Mouse (Mus musculus): ENCODE measurements at regions not wholly inside any gene's neighbourhood (a gene's known extent, or its start where the extent isn't known, plus 50 kb on each side); places are given as distances from the start of the nearest gene placed in this dataset.

- ATAC-seq (ENCODE audit: insufficient read depth, low FRiP score, low read depth) = no peak
- Histone ChIP-seq H3K9me3 (no peaks in the 10 kb centered on the region), H3K27me3 (replicated peaks) (no peaks in the 10 kb centered on the region), H3K4me2 (no peak overlapping the region), H3K9ac (no peak overlapping the region), H3K4me3 (replicated peaks) (no peak overlapping the region), H3K36me3 (no peaks in the 10 kb centered on the region), H3K4me1 (peaks cover 14% of the 10 kb centered on the region), H3K27ac (no peak overlapping the region)
- 74% methylated on average over 6 of the region's 6 CpGs for WGBS
Observed at GRCm38 (mm10) chr6:84267526-84267925, 259.1 kb downstream of the Dysf start.

GRCm38 (mm10) chr6:84266736-84267135 is 258.3 kb downstream of the Dysf start:
- H3K36me3 ChIP-seq = no peaks in the 10 kb centered on the region
- whole genome bisulfite sequencing = 38% methylated on average over 13 of the region's 13 CpGs
- no peaks in the 10 kb centered on the region for H3K9me3 ChIP-seq
- H3K27ac ChIP-seq = no peak overlapping the region
- no peak overlapping the region for H3K4me3 ChIP-seq (replicated peaks)
- H3K9ac ChIP-seq = no peak overlapping the region
- H3K4me1 ChIP-seq = peaks cover 14% of the 10 kb centered on the region
- no peaks in the 10 kb centered on the region for H3K27me3 ChIP-seq (replicated peaks)
- H3K4me2 ChIP-seq = no peak overlapping the region
- peak; percentile 51; the same call in 1 of the 2 replicates for ATAC-seq (ENCODE audit: insufficient read depth, low FRiP score, low read depth)

GRCm38 (mm10) chr6:84264681-84265080 is 256.3 kb downstream of the Dysf start:
- no peaks in the 10 kb centered on the region for H3K9me3 ChIP-seq
- no peak overlapping the region for H3K4me2 ChIP-seq
- H3K9ac ChIP-seq = no peak overlapping the region
- peaks cover 5% of the 10 kb centered on the region; the same call in 1 of the 2 replicates for H3K4me1 ChIP-seq
- ATAC-seq (ENCODE audit: insufficient read depth, low FRiP score, low read depth) = no peak
- WGBS = 76% methylated on average over 4 of the region's 4 CpGs
- H3K27ac ChIP-seq = no peak overlapping the region
- H3K4me3 ChIP-seq (replicated peaks) = no peak overlapping the region
- H3K27me3 ChIP-seq (replicated peaks) = no peaks in the 10 kb centered on the region
- no peaks in the 10 kb centered on the region for H3K36me3 ChIP-seq

- no peak for ATAC-seq (ENCODE audit: insufficient read depth, low FRiP score, low read depth)
- 48% methylated on average over 2 of the region's 2 CpGs for WGBS
- Histone ChIP-seq H3K9ac (no peak overlapping the region), H3K4me3 (replicated peaks) (no peak overlapping the region), H3K9me3 (no peaks in the 10 kb centered on the region), H3K4me1 (peaks cover 5% of the 10 kb centered on the region; the same call in 1 of the 2 replicates), H3K36me3 (no peaks in the 10 kb centered on the region), H3K4me2 (no peak overlapping the region), H3K27ac (no peak overlapping the region), H3K27me3 (replicated peaks) (no peaks in the 10 kb centered on the region)
Observed at GRCm38 (mm10) chr6:84263686-84264085, 255.3 kb downstream of the Dysf start.

GRCm38 (mm10) chr6:84262766-84263165 is 254.4 kb downstream of the Dysf start:
- WGBS = 34% methylated on average over 6 of the region's 6 CpGs
- Histone ChIP-seq H3K27ac (no peak overlapping the region), H3K27me3 (replicated peaks) (no peaks in the 10 kb centered on the region), H3K4me2 (no peak overlapping the region), H3K36me3 (no peaks in the 10 kb centered on the region), H3K4me3 (replicated peaks) (no peak overlapping the region), H3K9me3 (no peaks in the 10 kb centered on the region), H3K9ac (no peak overlapping the region), H3K4me1 (peaks cover 5% of the 10 kb centered on the region; the same call in 1 of the 2 replicates)
- ATAC-seq (ENCODE audit: insufficient read depth, low FRiP score, low read depth) = no peak

- 88% methylated on average over 3 of the region's 3 CpGs for WGBS
- H3K9me3 ChIP-seq = no peaks in the 10 kb centered on the region
- no peak for ATAC-seq (ENCODE audit: insufficient read depth, low FRiP score, low read depth)
- no peak overlapping the region for H3K27ac ChIP-seq
- H3K36me3 ChIP-seq = no peaks in the 10 kb centered on the region
- no peak overlapping the region for H3K4me3 ChIP-seq (replicated peaks)
- no peaks in the 10 kb centered on the region for H3K4me1 ChIP-seq
- H3K27me3 ChIP-seq (replicated peaks) = no peaks in the 10 kb centered on the region
- no peak overlapping the region for H3K9ac ChIP-seq
- no peak overlapping the region for H3K4me2 ChIP-seq
Observed at GRCm38 (mm10) chr6:84261483-84261882, 253.1 kb downstream of the Dysf start.
